Mouse (Mus musculus) large intestine, adult 2 months (tissue): Measurements from ENCODE around the gene Gm49486. TPM values are rescaled to one million over a fixed set of nuclear protein-coding genes. Genes with fewer than 3 reads are reported as not detected.

Experiments used
- DNase-seq: peaks from one replicate; pipeline ENCODE4 v3.0.0-alpha.2; 2012; ENCODE audit warnings: low read depth, low spot score
- WGBS: fragments of 180-500 bp; shearing (Covaris S2); methylation state at CpG from one replicate; pipeline ENCODE4 v1.1.7; 2018; 5-methylcytosine and 5-hydroxymethylcytosine counted together
- polyA plus RNA-seq: library from polyadenylated mRNA; depleted of rRNA; stranded (reverse); fragments of >200 nt; gene quantifications from 2 replicates; pipeline ENCODE4 v1.2.3, GENCODE M21; 2012; rRNA removed

The Gm49486 gene
- polyA plus RNA-seq, 1 experiment, result 0.12 TPM

- WGBS, result 66% methylated on average over 2 of the region's 2 CpGs
- DNase-seq, result no peak
These were observed 70.5 kb downstream of the Gm49486 start for GRCm38 (mm10) chr15:79299563-79300155.

GRCm38 (mm10) chr15:79303725-79304124, 74.5 kb downstream of the Gm49486 start:
- no peak for DNase-seq
- 91% methylated on average over 8 of the region's 8 CpGs for WGBS

DNA sequence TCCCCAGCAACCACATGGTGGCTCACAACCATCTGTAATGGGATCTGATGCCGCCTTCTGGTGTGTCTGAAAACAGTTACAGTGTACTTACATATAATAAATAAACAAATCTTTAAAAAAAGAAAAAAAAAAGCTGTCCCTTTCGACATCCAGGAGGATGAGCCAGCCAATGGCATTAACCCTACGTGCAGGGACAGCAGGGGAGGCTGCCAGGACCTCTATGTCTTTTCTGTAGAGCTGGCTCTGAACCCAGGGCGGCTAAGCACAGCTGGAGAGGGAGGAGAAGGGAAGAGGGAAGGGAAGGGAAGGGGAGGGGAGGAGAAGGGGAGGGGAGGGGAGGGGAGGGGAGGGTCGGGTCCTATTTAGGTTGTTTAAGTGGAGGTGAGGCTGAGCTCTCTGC, 75.6 kb downstream of the Gm49486 start:
- DNase-seq, result no peak
- WGBS, result 83% methylated on average over 4 of the region's 5 CpGs

- WGBS, result 82% methylated on average over 23 of the region's 23 CpGs
- DNase-seq, result no peak
These were observed 76.9 kb downstream of the Gm49486 start for GRCm38 (mm10) chr15:79306043-79306637.

Other genes starting within 250 kb of the Gm49486 start
- gene H1f0, start 200.9 kb upstream of the Gm49486 start, polyA plus RNA-seq, result 96.0 and 140 TPM in 2 replicates
- 0.33 and 1.0 TPM in 2 replicates for gene Galr3, start 187.5 kb upstream of the Gm49486 start, polyA plus RNA-seq
- 50.8 and 60.9 TPM in 2 replicates for gene Ankrd54, start 166.5 kb upstream of the Gm49486 start, polyA plus RNA-seq
- gene Eif3l, start 154.2 kb upstream of the Gm49486 start, polyA plus RNA-seq, result 135 and 171 TPM in 2 replicates
- gene Micall1, start 120.5 kb upstream of the Gm49486 start, polyA plus RNA-seq, result 9.4 and 15.0 TPM in 2 replicates
- 49.3 and 57.5 TPM in 2 replicates for gene Polr2f, start 88.4 kb upstream of the Gm49486 start, polyA plus RNA-seq
- 1.6 and 2.1 TPM in 2 replicates for gene 1700088E04Rik, start 88.1 kb upstream of the Gm49486 start, polyA plus RNA-seq
- 2.4 TPM in 2 replicates for gene Sox10, start 64.2 kb upstream of the Gm49486 start, polyA plus RNA-seq
- 36.1 and 40.1 TPM in 2 replicates for gene Pick1, start 218 bp upstream of the Gm49486 start, polyA plus RNA-seq
- 0.74 and 0.80 TPM in 2 replicates for gene Slc16a8, start 25.4 kb downstream of the Gm49486 start, polyA plus RNA-seq
- 223 and 289 TPM in 2 replicates for gene Baiap2l2, start 56.1 kb downstream of the Gm49486 start, polyA plus RNA-seq
- gene Pla2g6, start 99.0 kb downstream of the Gm49486 start, polyA plus RNA-seq, result 16.5 and 25.9 TPM in 2 replicates
- gene Maff, start 117.2 kb downstream of the Gm49486 start, polyA plus RNA-seq, result 5.3 and 7.7 TPM in 2 replicates
- 35.6 and 50.0 TPM in 2 replicates for gene Tmem184b, start 174.2 kb downstream of the Gm49486 start, polyA plus RNA-seq
- 25.8 and 36.0 TPM in 2 replicates for gene Csnk1e, start 226.2 kb downstream of the Gm49486 start, polyA plus RNA-seq